Mouse (Mus musculus) kidney, embryonic 14.5 days (tissue): ENCODE data around the gene Enc1. TPM values are rescaled to one million over a fixed set of nuclear protein-coding genes. Genes with fewer than 3 reads are reported as not detected.

Experiments used
- ATAC-seq: fragments of 200-750 bp; cut with Nextera tagmentation; 2 replicates; pipeline ENCODE4 v1.8.0; 2017; ENCODE audit warnings: moderate number of reproducible peaks, mild to moderate bottlenecking, moderate TSS enrichment, moderate library complexity; ENCODE audit not compliant: low FRiP score, low TSS enrichment
- H3K27ac ChIP-seq: fragments of 300-500 bp; sonication (generic); 2 replicates; pipeline ENCODE4 v1.5.1; 2014; ENCODE audit warnings: low read depth, mild to moderate bottlenecking, low read length, moderate library complexity, mixed read lengths
- H3K27me3 ChIP-seq: fragments of 300-500 bp; sonication (generic); 2 replicates; pipeline ENCODE4 v1.6.1; 2014; ENCODE audit warnings: mild to moderate bottlenecking, low read length; ENCODE audit not compliant: control insufficient read depth, insufficient read depth
- H3K36me3 ChIP-seq: fragments of 300-500 bp; sonication (generic); 2 replicates; pipeline ENCODE4 v1.6.1; 2014; ENCODE audit warnings: low read length, mixed read lengths; ENCODE audit not compliant: control insufficient read depth, insufficient read depth
- H3K4me1 ChIP-seq: fragments of 300-500 bp; sonication (generic); 2 replicates; pipeline ENCODE4 v1.6.1; 2014; ENCODE audit warnings: low read length, mixed read lengths; ENCODE audit not compliant: control insufficient read depth, insufficient read depth
- H3K4me2 ChIP-seq: fragments of 300-500 bp; sonication (generic); replicated peaks from 2 replicates; pipeline ENCODE4 v1.6.1; 2014; ENCODE audit warnings: low read depth, mild to moderate bottlenecking, low read length
- H3K4me3 ChIP-seq: fragments of 300-500 bp; sonication (generic); 2 replicates; pipeline ENCODE4 v1.5.1; 2014; ENCODE audit warnings: mild to moderate bottlenecking, low read length
- H3K9ac ChIP-seq: fragments of 300-500 bp; sonication (generic); 2 replicates; pipeline ENCODE4 v1.6.1; 2014; ENCODE audit warnings: low read depth, mild to moderate bottlenecking, low read length, moderate library complexity
- H3K9me3 ChIP-seq: fragments of 300-500 bp; sonication (generic); 2 replicates; pipeline ENCODE4 v1.6.1; 2016; ENCODE audit warnings: low read length; ENCODE audit not compliant: control insufficient read depth
- WGBS: fragments of 180-500 bp; shearing (Covaris S2); extraction: QIAGEN DNeasy Blood & Tissue Kit; methylation state at CpG from one replicate; pipeline ENCODE4 v1.1.7; 2014; 5-methylcytosine and 5-hydroxymethylcytosine counted together
- polyA plus RNA-seq: library from polyadenylated mRNA; unstranded; fragments of >200 nt; fragmentation: Nextera tagmentation; extraction: Ambion mirVana; gene quantifications from 2 replicates; pipeline ENCODE4 v1.2.1, GENCODE M21; 2014

Enc1 gene
- polyA plus RNA-seq, 1 experiment from 2014 or later, result 14.2 TPM

- 74% methylated on average over 14 of the region's 14 CpGs for WGBS
- Histone ChIP-seq H3K36me3 (no peaks in the 10 kb centered on the region), H3K4me2 (no peak overlapping the region), H3K27me3 (no peaks in the 10 kb centered on the region), H3K9ac (no peak overlapping the region), H3K27ac (no peak overlapping the region), H3K4me3 (no peak overlapping the region), H3K9me3 (no peaks in the 10 kb centered on the region), H3K4me1 (0 out of 2 replicates have a peak, but pooled peaks cover 7% of the 10 kb centered on the region)
- no peak for ATAC-seq
Observed at GRCm38 (mm10) chr13:97297418-97298050, 56.6 kb downstream of the Enc1 start.

GRCm38 (mm10) chr13:97298896-97299295 is 58.0 kb downstream of the Enc1 start:
- no peak overlapping the region for H3K4me3 ChIP-seq
- H3K4me1 ChIP-seq, result 0 out of 2 replicates have a peak, but pooled peaks cover 3% of the 10 kb centered on the region
- H3K27ac ChIP-seq, result no peak overlapping the region
- H3K9ac ChIP-seq, result no peak overlapping the region
- ATAC-seq, result no peak
- WGBS, result 93% methylated on average over 4 of the region's 4 CpGs
- H3K36me3 ChIP-seq, result no peaks in the 10 kb centered on the region
- no peak overlapping the region for H3K4me2 ChIP-seq
- no peaks in the 10 kb centered on the region for H3K27me3 ChIP-seq
- no peaks in the 10 kb centered on the region for H3K9me3 ChIP-seq

DNA sequence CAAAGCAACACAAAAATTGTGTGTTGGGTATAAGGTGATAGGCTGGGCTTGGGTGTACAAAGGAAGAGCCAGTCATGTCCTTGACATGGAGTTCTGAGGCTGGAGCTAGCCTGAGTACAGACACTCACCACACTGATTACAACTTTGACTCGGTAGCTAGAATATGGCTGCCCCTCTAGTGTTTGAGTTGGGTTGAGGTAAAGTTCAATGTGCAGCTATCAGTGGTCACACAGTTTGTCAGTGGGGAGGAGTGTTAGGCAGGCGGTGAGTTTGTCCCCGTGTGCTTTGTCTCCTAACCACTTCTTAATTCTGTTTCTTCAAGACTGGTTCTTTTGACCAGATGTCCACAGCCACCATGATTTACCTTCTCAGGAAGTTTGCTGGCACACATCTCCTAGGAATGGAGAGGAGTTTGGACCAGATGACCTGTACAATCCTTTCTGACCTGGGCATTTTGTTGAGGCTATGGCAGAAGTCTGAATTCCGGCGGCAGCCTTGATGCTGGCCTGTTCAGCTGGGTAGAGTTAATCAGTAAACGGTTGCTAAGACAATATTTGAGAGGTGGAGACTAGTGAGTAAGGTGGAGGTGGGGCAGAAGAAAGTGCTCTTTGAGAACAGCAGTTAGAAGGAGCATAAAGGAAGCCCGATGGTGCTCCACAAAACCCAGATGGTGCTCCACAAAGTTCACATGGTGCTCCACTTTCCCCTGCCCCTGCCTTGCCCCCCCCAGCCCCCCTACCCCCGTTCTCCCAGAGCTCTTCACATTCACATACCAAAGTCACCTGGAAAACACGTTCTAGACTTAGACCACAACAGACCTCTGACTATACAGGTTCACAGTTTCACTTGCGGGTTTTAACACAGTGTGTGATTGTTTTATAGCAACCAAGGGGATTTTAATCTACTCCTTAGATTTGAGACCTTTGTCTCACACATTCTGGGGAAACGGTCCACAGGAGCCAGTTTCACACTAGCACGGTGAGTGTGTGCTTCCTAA is 59.3 kb downstream of the Enc1 start:
- ATAC-seq, result peak; percentile 80
- H3K4me3 ChIP-seq, result no peak overlapping the region
- H3K4me2 ChIP-seq, result no peak overlapping the region
- no peaks in the 10 kb centered on the region for H3K27me3 ChIP-seq
- no peak overlapping the region for H3K9ac ChIP-seq
- H3K36me3 ChIP-seq, result no peaks in the 10 kb centered on the region
- H3K9me3 ChIP-seq, result no peaks in the 10 kb centered on the region
- 63% methylated on average over 12 of the region's 12 CpGs for WGBS
- H3K27ac ChIP-seq, result peak overlapping the region; percentile 74
- 0 out of 2 replicates have a peak, but pooled peaks cover 3% of the 10 kb centered on the region for H3K4me1 ChIP-seq

Other genes starting within 250 kb of the Enc1 start
- not detected in 2 replicates for gene 1700029F12Rik, start 206.7 kb upstream of the Enc1 start, polyA plus RNA-seq
- gene Fam169a, start 173.8 kb upstream of the Enc1 start, polyA plus RNA-seq, result 2.7 and 4.7 TPM in 2 replicates
- gene Gm6169, start 141.9 kb upstream of the Enc1 start, polyA plus RNA-seq, result 3.6 and 3.8 TPM in 2 replicates
- 28.3 and 35.3 TPM in 2 replicates for gene Gfm2, start 103.2 kb upstream of the Enc1 start, polyA plus RNA-seq
- 77.1 and 100 TPM in 2 replicates for gene Nsa2, start 103.2 kb upstream of the Enc1 start, polyA plus RNA-seq
- 25.3 and 31.3 TPM in 2 replicates for gene Hexb, start 42.7 kb upstream of the Enc1 start, polyA plus RNA-seq